Mouse (Mus musculus) fibroblast of lung, adult 2 months (primary cell): ENCODE results near the gene Emid1.

Experiments
- DNase-seq: peaks from one replicate; pipeline ENCODE4 v3.0.0-alpha.2; 2011; ENCODE audit warnings: low read depth

Gene Emid1

GRCm38 (mm10) chr11:5151680-5152337 lies at the start of gene Emid1:
Gene Emid1 (minus strand): TSS chr11:5152257.
- no peak for DNase-seq

- no peak for DNase-seq
Observed at GRCm38 (mm10) chr11:5199879-5200278, 47.8 kb upstream of the Emid1 start.

GRCm38 (mm10) chr11:5197068-5197467 lies 45.0 kb upstream of the Emid1 start:
- DNase-seq, result no peak

- DNase-seq, result no peak
Observed at GRCm38 (mm10) chr11:5196583-5196982, 44.5 kb upstream of the Emid1 start.

- no peak for DNase-seq
Observed at GRCm38 (mm10) chr11:5193576-5193881, 41.5 kb upstream of the Emid1 start.

GRCm38 (mm10) chr11:5192840-5193575 lies 41.0 kb upstream of the Emid1 start:
- DNase-seq, result no peak

- DNase-seq, result no peak
Observed at GRCm38 (mm10) chr11:5192084-5192516, 40.0 kb upstream of the Emid1 start.

GRCm38 (mm10) chr11:5189239-5189933 lies 37.3 kb upstream of the Emid1 start:
- DNase-seq, result no peak

GRCm38 (mm10) chr11:5188170-5188569 lies 36.1 kb upstream of the Emid1 start:
- no peak for DNase-seq

GRCm38 (mm10) chr11:5184832-5185231 lies 32.8 kb upstream of the Emid1 start:
- no peak for DNase-seq

GRCm38 (mm10) chr11:5184250-5184649 lies 32.2 kb upstream of the Emid1 start:
- no peak for DNase-seq

- DNase-seq, result no peak
Observed at GRCm38 (mm10) chr11:5182870-5183269, 30.8 kb upstream of the Emid1 start.

- peak; percentile 38 for DNase-seq
Observed at GRCm38 (mm10) chr11:5181850-5182404, 29.9 kb upstream of the Emid1 start.

GRCm38 (mm10) chr11:5179391-5179790 lies 27.3 kb upstream of the Emid1 start:
- no peak for DNase-seq

- no peak for DNase-seq
Observed at GRCm38 (mm10) chr11:5177171-5177570, 25.1 kb upstream of the Emid1 start.

- no peak for DNase-seq
Observed at GRCm38 (mm10) chr11:5176685-5177084, 24.6 kb upstream of the Emid1 start.

- no peak for DNase-seq
Observed at GRCm38 (mm10) chr11:5175866-5176265, 23.8 kb upstream of the Emid1 start.

GRCm38 (mm10) chr11:5175141-5175540 lies 23.1 kb upstream of the Emid1 start:
- no peak for DNase-seq

GRCm38 (mm10) chr11:5172861-5173260 lies 20.8 kb upstream of the Emid1 start:
- no peak for DNase-seq

GRCm38 (mm10) chr11:5167311-5167710 lies 15.3 kb upstream of the Emid1 start:
- DNase-seq, result no peak

- DNase-seq, result no peak
Observed at GRCm38 (mm10) chr11:5165471-5165916, 13.4 kb upstream of the Emid1 start.

- no peak for DNase-seq
Observed at GRCm38 (mm10) chr11:5164310-5164709, 12.3 kb upstream of the Emid1 start.

- no peak for DNase-seq
Observed at GRCm38 (mm10) chr11:5163421-5163820, 11.4 kb upstream of the Emid1 start.
